Mouse (Mus musculus) limb, embryonic 14.5 days (tissue): ENCODE data around the gene Fam169a. TPM values are rescaled to one million over a fixed set of nuclear protein-coding genes. Genes with fewer than 3 reads are reported as not detected.

Experiments
- ATAC-seq: fragments of 200-750 bp; cut with Nextera tagmentation; 2 replicates; pipeline ENCODE4 v1.8.0; 2017; ENCODE audit warnings: low read depth, moderate number of reproducible peaks, moderate TSS enrichment; ENCODE audit not compliant: low FRiP score
- DNase-seq: peaks from one replicate; pipeline ENCODE4 v3.0.0-alpha.2; 2015; ENCODE audit warnings: low spot score
- H3K27ac ChIP-seq: fragments of 300-500 bp; sonication (generic); replicated peaks from 2 replicates; pipeline ENCODE4 v1.5.1; 2014; ENCODE audit warnings: low read depth, mild to moderate bottlenecking, low read length, moderate library complexity, mixed read lengths
- H3K27me3 ChIP-seq: fragments of 300-500 bp; sonication (generic); 2 replicates; pipeline ENCODE4 v1.6.1; 2014; ENCODE audit warnings: low read length, mixed read lengths; ENCODE audit not compliant: control insufficient read depth, insufficient read depth
- H3K36me3 ChIP-seq: fragments of 300-500 bp; sonication (generic); 2 replicates; pipeline ENCODE4 v1.6.1; 2014; ENCODE audit warnings: mild to moderate bottlenecking, low read length, moderate library complexity, mixed read lengths; ENCODE audit not compliant: control insufficient read depth, insufficient read depth
- H3K4me1 ChIP-seq: fragments of 300-500 bp; sonication (generic); 2 replicates; pipeline ENCODE4 v1.6.1; 2014; ENCODE audit warnings: antibody characterized with exemption, low read length, mixed read lengths; ENCODE audit not compliant: control insufficient read depth, insufficient read depth
- H3K4me2 ChIP-seq: fragments of 300-500 bp; sonication (generic); replicated peaks from 2 replicates; pipeline ENCODE4 v1.6.1; 2014; ENCODE audit warnings: low read depth, mild to moderate bottlenecking, low read length, moderate library complexity; ENCODE audit not compliant: severe bottlenecking
- H3K4me3 ChIP-seq: fragments of 300-500 bp; sonication (generic); replicated peaks from 2 replicates; pipeline ENCODE4 v1.5.1; 2014; ENCODE audit warnings: low read length
- H3K9ac ChIP-seq: fragments of 300-500 bp; sonication (generic); 2 replicates; pipeline ENCODE4 v1.6.1; 2014; ENCODE audit warnings: mild to moderate bottlenecking, low read depth, low read length, moderate library complexity; ENCODE audit not compliant: severe bottlenecking
- H3K9me3 ChIP-seq: fragments of 300-500 bp; sonication (generic); 2 replicates; pipeline ENCODE4 v1.6.1; 2016; ENCODE audit warnings: low read length; ENCODE audit not compliant: control insufficient read depth
- POLR2A ChIP-seq: fragments of 200-500 bp; IDR thresholded peaks from 2 replicates; pipeline ENCODE4 v1.8.0; 2012; ENCODE audit warnings: inconsistent platforms, mild to moderate bottlenecking, moderate library complexity, borderline replicate concordance; ENCODE audit not compliant: insufficient read depth, insufficient read length; ENCODE audit errors: extremely low read depth
- WGBS: fragments of 180-500 bp; shearing (Covaris S2); extraction: QIAGEN DNeasy Blood & Tissue Kit; methylation state at CpG from one replicate; pipeline ENCODE4 v1.1.7; 2014; 5-methylcytosine and 5-hydroxymethylcytosine counted together
- polyA plus RNA-seq, 2 experiments: library from polyadenylated mRNA; depleted of rRNA in 1 of 2; stranded (reverse) in 1 of 2; unstranded in 1 of 2; fragments of >200 nt; fragmentation: Nextera tagmentation in 1 of 2; extraction: Ambion mirVana in 1 of 2; gene quantifications; 2 replicates each; pipeline versions ENCODE4 v1.2.1 to v1.2.3; 2012 to 2014

Fam169a gene
- polyA plus RNA-seq, 2 experiments: 1.7 to 2.8 TPM

- H3K36me3 ChIP-seq: no peaks in the 10 kb centered on the region
- H3K4me3 ChIP-seq: no peak overlapping the region
- WGBS: 12% methylated on average over 6 of the region's 6 CpGs
- 0 out of 2 replicates have a peak, but pooled peaks cover 3% of the 10 kb centered on the region for H3K27me3 ChIP-seq
- no peak overlapping the region for H3K9ac ChIP-seq
- no peak for TF ChIP-seq POLR2A
- H3K27ac ChIP-seq: no peak overlapping the region
- H3K9me3 ChIP-seq: no peaks in the 10 kb centered on the region
- no peaks in the 10 kb centered on the region; the same call in 1 of the 2 replicates for H3K4me1 ChIP-seq
- ATAC-seq: no peak
- H3K4me2 ChIP-seq: no peak overlapping the region
- no peak for DNase-seq
Measured at GRCm38 (mm10) chr13:97067691-97068090, 605 bp downstream of the Fam169a start.

DNA sequence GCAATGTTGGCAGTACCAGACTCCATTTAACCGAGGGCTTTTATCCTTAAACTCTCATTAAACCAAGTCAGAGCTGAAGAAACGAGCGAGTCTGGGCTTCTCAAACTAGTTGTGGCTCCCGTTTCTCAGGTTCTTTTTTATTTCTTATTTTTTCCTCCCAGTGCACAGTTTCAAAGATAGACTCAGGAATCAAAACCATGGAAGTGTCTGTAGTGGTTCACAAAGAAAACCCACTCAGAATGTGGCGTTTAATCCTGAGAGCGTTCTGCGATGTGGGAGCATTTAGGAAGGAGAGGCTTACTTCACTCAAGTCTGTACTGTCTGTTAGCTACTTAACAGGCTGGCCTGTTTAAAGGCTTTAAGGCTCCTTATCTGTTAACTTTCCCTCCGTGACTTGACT, 1.1 kb downstream of the Fam169a start:
- H3K36me3 ChIP-seq: no peaks in the 10 kb centered on the region
- 38% methylated on average over 8 of the region's 8 CpGs for WGBS
- DNase-seq (no peak), ATAC-seq (no peak)
- H3K4me3 ChIP-seq: no peak overlapping the region
- TF ChIP-seq POLR2A: no peak
- no peak overlapping the region for H3K27ac ChIP-seq
- no peak overlapping the region for H3K9ac ChIP-seq
- H3K4me1 ChIP-seq: no peaks in the 10 kb centered on the region; the same call in 1 of the 2 replicates
- no peaks in the 10 kb centered on the region for H3K9me3 ChIP-seq
- peaks cover 8% of the 10 kb centered on the region; the same call in 1 of the 2 replicates for H3K27me3 ChIP-seq
- H3K4me2 ChIP-seq: no peak overlapping the region

GRCm38 (mm10) chr13:97070931-97071625, 4.0 kb downstream of the Fam169a start:
- peak overlapping the region; percentile 80 for H3K4me3 ChIP-seq
- peak; percentile 77 for ATAC-seq
- H3K9ac ChIP-seq: peak overlapping the region; percentile 74
- peak overlapping the region; percentile 93 for H3K4me2 ChIP-seq
- DNase-seq: no peak
- H3K4me1 ChIP-seq: no peaks in the 10 kb centered on the region
- no peak for TF ChIP-seq POLR2A
- under 1% methylated on average over 55 of the region's 85 CpGs for WGBS
- no peaks in the 10 kb centered on the region for H3K36me3 ChIP-seq
- no peaks in the 10 kb centered on the region for H3K9me3 ChIP-seq
- peaks cover 9% of the 10 kb centered on the region; the same call in 1 of the 2 replicates for H3K27me3 ChIP-seq
- no peak overlapping the region for H3K27ac ChIP-seq

GRCm38 (mm10) chr13:97071626-97072241, 4.6 kb downstream of the Fam169a start:
- H3K4me2 ChIP-seq: peak overlapping the region; percentile 93
- TF ChIP-seq POLR2A: no peak
- H3K4me1 ChIP-seq: no peaks in the 10 kb centered on the region
- no peak for DNase-seq
- H3K4me3 ChIP-seq: peak overlapping the region; percentile 80
- under 1% methylated on average over 35 of the region's 76 CpGs for WGBS
- no peak overlapping the region for H3K27ac ChIP-seq
- H3K27me3 ChIP-seq: peaks cover 9% of the 10 kb centered on the region; the same call in 1 of the 2 replicates
- peak overlapping the region; percentile 74 for H3K9ac ChIP-seq
- H3K36me3 ChIP-seq: no peaks in the 10 kb centered on the region
- H3K9me3 ChIP-seq: no peaks in the 10 kb centered on the region
- peak; percentile 76 for ATAC-seq

DNA sequence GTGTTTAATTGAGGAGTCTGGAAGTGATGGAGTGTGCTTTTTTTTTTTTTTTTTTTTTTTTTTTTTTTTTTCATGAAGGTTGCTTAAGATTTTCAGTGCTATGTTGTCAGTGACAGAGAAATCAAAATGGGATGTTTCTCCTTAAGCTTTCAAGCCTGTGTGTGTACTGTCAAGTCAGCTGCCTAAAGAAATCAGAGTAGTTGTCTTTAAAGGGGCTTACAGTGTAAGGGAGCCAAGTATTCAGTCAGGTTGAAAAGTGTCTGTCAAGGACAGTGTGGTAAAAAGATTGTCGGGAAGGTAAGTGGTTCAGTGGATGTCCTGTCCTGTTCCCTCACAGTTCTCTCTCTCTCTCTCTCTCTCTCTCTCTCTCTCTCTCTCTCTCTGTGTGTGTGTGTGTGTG, 6.4 kb downstream of the Fam169a start:
- no peak overlapping the region for H3K4me3 ChIP-seq
- WGBS: 75% methylated on average over 1 of the region's 1 CpGs
- H3K9me3 ChIP-seq: no peaks in the 10 kb centered on the region
- H3K4me1 ChIP-seq: no peaks in the 10 kb centered on the region
- no peaks in the 10 kb centered on the region for H3K36me3 ChIP-seq
- no peak for TF ChIP-seq POLR2A
- DNase-seq (no peak), ATAC-seq (no peak)
- peaks cover 9% of the 10 kb centered on the region; the same call in 1 of the 2 replicates for H3K27me3 ChIP-seq
- H3K9ac ChIP-seq: no peak overlapping the region
- H3K4me2 ChIP-seq: no peak overlapping the region
- no peak overlapping the region for H3K27ac ChIP-seq
